Mouse (Mus musculus): ENCODE measurements around the gene Ackr3.

Gene Ackr3

GRCm38 (mm10) chr1:90204821-90205220 is 1.0 kb downstream of the Ackr3 start:
- DNase-seq (ENCODE audit: low spot score in 2 of 2) = no peak

- DNase-seq (ENCODE audit: low spot score in 2 of 2) = no peak
Observed at GRCm38 (mm10) chr1:90205223-90205622, 1.4 kb downstream of the Ackr3 start.

- no peak for DNase-seq (ENCODE audit: low spot score in 2 of 2)
Observed at GRCm38 (mm10) chr1:90206684-90207083, 2.9 kb downstream of the Ackr3 start.

- DNase-seq (ENCODE audit: low spot score in 2 of 2) = no peak
Observed at GRCm38 (mm10) chr1:90207279-90207678, 3.5 kb downstream of the Ackr3 start.

- DNase-seq (ENCODE audit: low spot score in 2 of 2) = no peak
Observed at GRCm38 (mm10) chr1:90207739-90208502, 4.1 kb downstream of the Ackr3 start.

GRCm38 (mm10) chr1:90208503-90208860 is 4.7 kb downstream of the Ackr3 start:
- DNase-seq (ENCODE audit: low spot score in 2 of 2) = no peak

- DNase-seq (ENCODE audit: low spot score in 2 of 2) = no peak
Observed at GRCm38 (mm10) chr1:90209069-90209468, 5.3 kb downstream of the Ackr3 start.

GRCm38 (mm10) chr1:90209741-90210140 is 6.0 kb downstream of the Ackr3 start:
- DNase-seq (ENCODE audit: low spot score in 2 of 2) = no peak

- no peak for DNase-seq (ENCODE audit: low spot score in 2 of 2)
Observed at GRCm38 (mm10) chr1:90210346-90210745, 6.6 kb downstream of the Ackr3 start.

GRCm38 (mm10) chr1:90210761-90211160 is 7.0 kb downstream of the Ackr3 start:
- no peak for DNase-seq (ENCODE audit: low spot score in 2 of 2)

- no peak for DNase-seq (ENCODE audit: low spot score in 2 of 2)
Observed at GRCm38 (mm10) chr1:90212376-90212775, 8.6 kb downstream of the Ackr3 start.

GRCm38 (mm10) chr1:90212901-90213300 is 9.1 kb downstream of the Ackr3 start:
- DNase-seq (ENCODE audit: low spot score in 2 of 2) = no peak

GRCm38 (mm10) chr1:90214021-90214420 is 10.2 kb downstream of the Ackr3 start:
- DNase-seq (ENCODE audit: low spot score in 2 of 2) = no peak

- DNase-seq (ENCODE audit: low spot score in 2 of 2) = no peak
Observed at GRCm38 (mm10) chr1:90214926-90215325, 11.1 kb downstream of the Ackr3 start.

- no peak for DNase-seq (ENCODE audit: low spot score in 2 of 2)
Observed at GRCm38 (mm10) chr1:90215881-90216280, 12.1 kb downstream of the Ackr3 start.

- no peak for DNase-seq (ENCODE audit: low spot score in 2 of 2)
Observed at GRCm38 (mm10) chr1:90216395-90216794, 12.6 kb downstream of the Ackr3 start.

- no peak for DNase-seq (ENCODE audit: low spot score in 2 of 2)
Observed at GRCm38 (mm10) chr1:90220280-90220679, 16.5 kb downstream of the Ackr3 start.

GRCm38 (mm10) chr1:90220844-90221243 is 17.1 kb downstream of the Ackr3 start:
- DNase-seq (ENCODE audit: low spot score in 2 of 2) = no peak

GRCm38 (mm10) chr1:90221811-90222361 is 18.1 kb downstream of the Ackr3 start:
- DNase-seq (ENCODE audit: low spot score in 2 of 2) = peak; percentile 80 to 81

GRCm38 (mm10) chr1:90222427-90222901 is 18.7 kb downstream of the Ackr3 start:
- no peak for DNase-seq (ENCODE audit: low spot score in 2 of 2)

- no peak for DNase-seq (ENCODE audit: low spot score in 2 of 2)
Observed at GRCm38 (mm10) chr1:90223006-90223405, 19.2 kb downstream of the Ackr3 start.

- no peak for DNase-seq (ENCODE audit: low spot score in 2 of 2)
Observed at GRCm38 (mm10) chr1:90225603-90226254, 21.9 kb downstream of the Ackr3 start.

All from right cerebral cortex, postnatal 36 days (tissue).